Mouse (Mus musculus): ENCODE results near the gene Aass.
A peak's percentile ranks its signal among the peaks of the same experiment; 100 is the strongest.
"Not testable (repeated sequence)": the region's sequence is repeated elsewhere in the genome, so short reads cannot be mapped to it uniquely, and the experiment has no call there.

GRCm38 (mm10) chr6:23089292-23089691 is 43.5 kb downstream of the Aass start:
- TF ChIP-seq EP300 (IDR thresholded peaks at IDR 0.05; ENCODE audit: insufficient read depth, low read depth, low read length), result peak; percentile 85
- TF ChIP-seq CTCF (IDR thresholded peaks at IDR 0.05; ENCODE audit: low read depth, low read length); POLR2A (IDR thresholded peaks at IDR 0.05; ENCODE audit: insufficient read depth, low read length): not testable (repeated sequence)

Measured in ES-Bruce4 (cell line).